Mouse (Mus musculus): ENCODE measurements at regions not wholly inside any gene's neighbourhood (a gene's known extent, or its start where the extent isn't known, plus 50 kb on each side); places are given as distances from the start of the nearest gene placed in this dataset.

- no peak for DNase-seq (ENCODE audit: low spot score)
Measured at GRCm38 (mm10) chr7:136365318-136366211, 528.8 kb upstream of the Mgmt start.

- no peak for DNase-seq (ENCODE audit: low spot score)
Measured at GRCm38 (mm10) chr7:136377259-136377658, 517.2 kb upstream of the Mgmt start.

GRCm38 (mm10) chr7:136377742-136378141 lies 516.7 kb upstream of the Mgmt start:
- DNase-seq (ENCODE audit: low spot score) = no peak

- no peak for DNase-seq (ENCODE audit: low spot score)
Measured at GRCm38 (mm10) chr7:136378321-136378720, 516.1 kb upstream of the Mgmt start.

GRCm38 (mm10) chr7:136379319-136379718 lies 515.1 kb upstream of the Mgmt start:
- no peak for DNase-seq (ENCODE audit: low spot score)

GRCm38 (mm10) chr7:136379741-136380140 lies 514.7 kb upstream of the Mgmt start:
- DNase-seq (ENCODE audit: low spot score) = no peak

GRCm38 (mm10) chr7:136383296-136383695 lies 511.1 kb upstream of the Mgmt start:
- DNase-seq (ENCODE audit: low spot score) = no peak

GRCm38 (mm10) chr7:136387736-136388135 lies 506.7 kb upstream of the Mgmt start:
- DNase-seq (ENCODE audit: low spot score) = no peak

- DNase-seq (ENCODE audit: low spot score) = no peak
Measured at GRCm38 (mm10) chr7:136390066-136390465, 504.3 kb upstream of the Mgmt start.

GRCm38 (mm10) chr7:136393454-136393853 lies 501.0 kb upstream of the Mgmt start:
- DNase-seq (ENCODE audit: low spot score) = peak; percentile 8

GRCm38 (mm10) chr7:136395838-136396237 lies 498.6 kb upstream of the Mgmt start:
- DNase-seq (ENCODE audit: low spot score) = peak; percentile 14

- DNase-seq (ENCODE audit: low spot score) = no peak
Measured at GRCm38 (mm10) chr7:136397101-136397500, 497.3 kb upstream of the Mgmt start.

GRCm38 (mm10) chr7:136402688-136403597 lies 491.5 kb upstream of the Mgmt start:
- no peak for DNase-seq (ENCODE audit: low spot score)

- no peak for DNase-seq (ENCODE audit: low spot score)
Measured at GRCm38 (mm10) chr7:136405391-136405790, 489.0 kb upstream of the Mgmt start.

GRCm38 (mm10) chr7:136406258-136407100 lies 487.9 kb upstream of the Mgmt start:
- DNase-seq (ENCODE audit: low spot score) = no peak

- DNase-seq (ENCODE audit: low spot score) = no peak
Measured at GRCm38 (mm10) chr7:136414808-136415207, 479.6 kb upstream of the Mgmt start.

- DNase-seq (ENCODE audit: low spot score) = no peak
Measured at GRCm38 (mm10) chr7:136417327-136417726, 477.1 kb upstream of the Mgmt start.

- DNase-seq (ENCODE audit: low spot score) = no peak
Measured at GRCm38 (mm10) chr7:136423846-136424531, 470.4 kb upstream of the Mgmt start.

- DNase-seq (ENCODE audit: low spot score) = no peak
Measured at GRCm38 (mm10) chr7:136427164-136427563, 467.2 kb upstream of the Mgmt start.

GRCm38 (mm10) chr7:136430085-136431011 lies 464.1 kb upstream of the Mgmt start:
- DNase-seq (ENCODE audit: low spot score) = no peak

All from layer of hippocampus, adult 11-12 months (tissue).